Mouse (Mus musculus) testis, adult 2 months (tissue): ENCODE results near the gene Dnajb14. TPM values are rescaled to one million over a fixed set of nuclear protein-coding genes. Genes with fewer than 3 reads are reported as not detected.
A peak's percentile ranks its signal among the peaks of the same experiment; 100 is the strongest.

Experiments
- H3K27ac ChIP-seq: fragments of 200-500 bp; 2 replicates; pipeline ENCODE4 v1.5.1; 2012; ENCODE audit warnings: low read depth, low read length; ENCODE audit not compliant: control insufficient read depth, insufficient read depth
- H3K27me3 ChIP-seq: fragments of 200-500 bp; 2 replicates; pipeline ENCODE4 v1.6.1; 2012; ENCODE audit warnings: mild to moderate bottlenecking, low read length, moderate library complexity; ENCODE audit not compliant: control insufficient read depth, insufficient read depth
- H3K36me3 ChIP-seq: fragments of 200-500 bp; 2 replicates; pipeline ENCODE4 v1.6.1; 2012; ENCODE audit warnings: mild to moderate bottlenecking, low read length; ENCODE audit not compliant: control insufficient read depth, insufficient read depth
- H3K4me1 ChIP-seq: fragments of 200-500 bp; 2 replicates; pipeline ENCODE4 v1.6.1; 2012; ENCODE audit warnings: low read length; ENCODE audit not compliant: control insufficient read depth, insufficient read depth
- H3K4me3 ChIP-seq: fragments of 200-500 bp; 2 replicates; pipeline ENCODE4 v1.5.1; 2012; ENCODE audit warnings: low read depth, mild to moderate bottlenecking, low read length, moderate library complexity, mixed read lengths; ENCODE audit not compliant: control insufficient read depth
- CTCF ChIP-seq: fragments of 200-500 bp; IDR thresholded peaks from 2 replicates; pipeline ENCODE4 v1.5.1; 2012; ENCODE audit warnings: low read depth, mild to moderate bottlenecking, inconsistent platforms, low read length, moderate library complexity; ENCODE audit not compliant: control insufficient read depth, insufficient read depth, insufficient replicate concordance
- POLR2A ChIP-seq: fragments of 200-500 bp; IDR thresholded peaks from 2 replicates; pipeline ENCODE4 v1.6.1; 2012; ENCODE audit warnings: low read depth, mild to moderate bottlenecking, inconsistent platforms, low read length, moderate library complexity; ENCODE audit not compliant: control insufficient read depth
- polyA plus RNA-seq: library from polyadenylated mRNA; depleted of rRNA; stranded (reverse); fragments of >200 nt; gene quantifications from 2 replicates; pipeline ENCODE4 v1.2.3, GENCODE M21; 2012

Gene Dnajb14
- polyA plus RNA-seq, 1 experiment: 76.7 TPM

DNA sequence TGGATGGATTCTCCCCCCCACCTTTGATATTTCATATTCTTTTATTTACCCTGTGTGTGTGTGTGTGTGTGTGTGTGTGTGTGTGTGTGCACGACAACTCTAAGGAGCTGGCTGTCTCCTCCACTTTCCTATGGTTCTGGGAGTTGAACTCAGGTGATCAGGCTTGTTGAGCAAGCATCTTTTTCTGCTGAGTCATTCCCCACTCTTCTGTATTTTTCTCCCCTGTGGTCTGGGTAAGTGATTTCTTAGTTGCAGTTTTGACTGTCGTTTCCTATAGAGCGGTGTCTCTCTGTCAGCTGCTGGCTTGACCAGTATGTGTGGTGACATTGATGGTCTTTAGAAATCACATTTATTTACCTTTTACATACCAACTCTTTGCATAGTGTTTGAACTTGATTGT is 11.8 kb downstream of the Dnajb14 start:
- Histone ChIP-seq H3K4me3 (peak overlapping the region; percentile 10; the same call in 1 of the 2 replicates), H3K4me1 (no peaks in the 10 kb centered on the region), H3K27ac (no peak overlapping the region), H3K36me3 (no peaks in the 10 kb centered on the region), H3K27me3 (no peaks in the 10 kb centered on the region)
- TF ChIP-seq CTCF (no peak), POLR2A (no peak)

DNA sequence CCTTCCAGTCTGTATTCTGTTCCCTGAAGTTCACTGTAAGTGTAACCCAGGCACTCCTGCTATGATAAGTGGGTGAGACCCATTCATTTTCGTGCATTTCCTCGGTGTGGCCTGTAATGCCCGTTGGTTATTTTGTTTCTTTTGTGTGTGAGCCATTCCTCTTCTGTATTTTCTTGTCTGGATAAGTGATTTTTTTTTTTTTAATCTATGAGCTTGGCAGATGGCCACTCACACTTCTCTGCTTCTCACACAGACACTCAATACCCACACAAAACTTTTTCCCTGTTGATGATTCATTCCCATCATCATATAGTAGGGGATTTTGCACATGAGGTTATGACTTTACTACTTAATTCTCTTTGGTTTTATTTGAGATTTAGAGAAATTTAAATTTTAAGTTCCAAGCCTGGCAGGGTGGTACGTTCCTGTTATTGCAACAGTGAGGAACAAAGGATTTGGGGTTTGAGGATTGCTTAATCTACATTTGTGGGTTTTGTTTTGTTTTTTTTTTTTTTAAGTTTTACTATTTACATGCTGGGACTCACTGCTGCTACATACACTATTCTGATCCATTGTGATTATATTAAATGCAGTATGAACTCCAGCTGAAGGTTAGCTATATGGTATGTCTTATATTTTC is 12.8 kb downstream of the Dnajb14 start:
- H3K4me1 ChIP-seq: no peaks in the 10 kb centered on the region
- no peaks in the 10 kb centered on the region for H3K36me3 ChIP-seq
- TF ChIP-seq POLR2A: no peak
- no peak for TF ChIP-seq CTCF
- H3K27ac ChIP-seq: peak overlapping the region; percentile 44
- peak overlapping the region; percentile 15; the same call in 1 of the 2 replicates for H3K4me3 ChIP-seq
- no peaks in the 10 kb centered on the region for H3K27me3 ChIP-seq

DNA sequence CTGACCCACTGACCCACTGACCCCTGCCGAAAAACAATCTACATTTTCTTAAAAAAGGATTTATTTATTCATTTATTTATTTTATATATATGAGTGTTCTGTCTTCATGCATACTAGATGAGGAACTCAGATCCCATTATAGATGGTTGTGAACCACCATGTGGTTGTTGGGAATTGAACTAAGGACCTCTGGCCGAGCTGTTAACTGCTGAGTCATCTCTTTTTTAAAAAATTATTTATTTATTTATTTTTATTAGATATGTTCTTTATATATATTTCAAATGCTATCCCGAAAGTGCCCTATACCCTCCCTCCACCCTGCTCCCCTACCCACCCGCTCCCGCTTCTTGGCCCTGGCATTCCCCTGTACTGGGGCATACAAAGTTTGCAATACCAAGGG is 13.6 kb downstream of the Dnajb14 start:
- Histone ChIP-seq H3K27me3 (no peaks in the 10 kb centered on the region), H3K4me3 (no peak overlapping the region), H3K36me3 (no peaks in the 10 kb centered on the region), H3K4me1 (no peaks in the 10 kb centered on the region), H3K27ac (no peak overlapping the region)
- TF ChIP-seq POLR2A (no peak), CTCF (no peak)

DNA sequence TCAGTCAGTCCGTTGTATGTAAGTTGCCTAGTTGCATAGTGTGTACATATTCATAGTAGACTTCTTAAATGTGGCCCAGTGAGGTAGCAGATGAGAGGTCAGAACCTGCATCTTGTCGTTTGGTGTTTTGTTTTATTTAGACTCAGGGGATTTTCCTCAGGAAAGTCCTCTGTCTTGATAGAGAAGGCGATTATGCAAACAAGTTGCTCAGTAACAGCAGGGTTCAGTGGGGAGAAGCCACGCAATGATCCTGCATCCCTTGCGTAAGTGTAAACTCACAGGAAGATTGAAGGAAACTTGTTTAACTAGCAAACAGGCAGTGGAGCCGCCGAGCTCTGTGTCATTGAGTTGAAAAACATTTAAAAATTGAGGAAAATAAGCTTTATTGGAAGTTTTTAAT is 20.5 kb downstream of the Dnajb14 start:
- TF ChIP-seq CTCF (no peak), POLR2A (no peak)
- no peak overlapping the region for H3K27ac ChIP-seq
- no peaks in the 10 kb centered on the region for H3K36me3 ChIP-seq
- H3K27me3 ChIP-seq: no peaks in the 10 kb centered on the region
- no peaks in the 10 kb centered on the region for H3K4me1 ChIP-seq
- no peak overlapping the region for H3K4me3 ChIP-seq

DNA sequence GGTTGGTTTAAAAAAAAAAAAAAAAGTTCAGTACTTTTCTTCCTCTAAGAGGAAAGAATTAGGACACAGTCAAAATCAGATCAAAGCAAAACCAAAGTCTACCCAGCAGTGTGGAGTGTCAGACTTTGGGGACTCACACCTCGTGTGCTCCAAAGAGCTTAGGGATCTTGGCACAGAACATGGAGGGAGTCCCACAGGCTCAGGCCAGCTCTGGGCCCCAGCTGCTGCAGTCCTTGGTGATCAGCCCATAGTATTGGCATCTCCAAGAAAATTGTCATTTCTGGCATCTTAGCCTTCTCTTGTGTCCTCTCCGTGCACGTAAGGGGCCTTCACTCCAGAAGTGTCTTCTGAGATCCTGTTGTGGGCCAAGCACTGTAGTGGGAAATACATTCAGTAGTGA is 23.6 kb downstream of the Dnajb14 start:
- H3K27ac ChIP-seq: no peak overlapping the region
- H3K4me3 ChIP-seq: no peak overlapping the region
- no peak for TF ChIP-seq POLR2A
- no peak for TF ChIP-seq CTCF
- H3K4me1 ChIP-seq: no peaks in the 10 kb centered on the region
- H3K27me3 ChIP-seq: no peaks in the 10 kb centered on the region
- H3K36me3 ChIP-seq: no peaks in the 10 kb centered on the region; the same call in 1 of the 2 replicates

DNA sequence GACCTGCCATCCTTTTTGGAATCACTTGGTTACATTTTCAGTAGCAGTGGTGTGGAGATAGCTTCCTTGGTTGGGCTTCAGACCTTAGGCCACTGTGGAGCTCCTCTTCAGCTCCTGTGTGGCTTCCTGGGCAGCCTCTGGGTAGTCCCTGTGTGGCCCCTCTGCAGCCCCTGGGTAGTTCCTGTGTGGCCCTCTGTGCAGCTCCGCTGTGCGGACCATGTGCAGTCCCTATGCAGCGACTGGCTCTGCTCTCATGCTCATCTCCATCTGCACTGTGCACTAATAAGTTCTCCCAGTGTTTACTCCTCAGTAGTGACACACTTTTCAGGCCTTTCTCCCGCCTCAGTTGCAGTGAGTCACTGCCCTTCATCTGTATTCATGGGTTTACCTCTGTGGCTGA is 24.6 kb downstream of the Dnajb14 start:
- no peak overlapping the region for H3K27ac ChIP-seq
- TF ChIP-seq CTCF: no peak
- no peak overlapping the region for H3K4me3 ChIP-seq
- H3K36me3 ChIP-seq: no peaks in the 10 kb centered on the region; the same call in 1 of the 2 replicates
- no peaks in the 10 kb centered on the region for H3K4me1 ChIP-seq
- no peaks in the 10 kb centered on the region for H3K27me3 ChIP-seq

DNA sequence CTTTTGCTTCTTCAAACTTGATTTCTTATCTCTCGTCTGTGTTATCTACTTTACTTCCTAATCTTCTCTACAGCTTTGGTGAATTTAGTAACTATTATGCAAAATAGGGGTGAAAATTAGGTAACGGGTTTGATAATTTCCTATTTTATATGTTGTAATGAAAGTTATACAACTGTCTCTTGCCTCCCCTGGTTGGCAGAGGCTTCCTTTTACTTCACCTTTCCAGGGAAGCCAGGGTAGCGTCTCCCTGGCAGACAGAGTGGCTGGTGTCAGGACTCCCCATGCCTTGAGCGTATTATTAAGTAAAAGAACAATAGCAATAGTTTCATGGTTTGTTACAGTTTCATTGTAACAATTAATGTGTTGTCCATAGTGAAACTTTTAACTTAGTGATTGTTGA is 26.3 kb downstream of the Dnajb14 start:
- H3K4me1 ChIP-seq: no peaks in the 10 kb centered on the region
- H3K27me3 ChIP-seq: no peaks in the 10 kb centered on the region
- H3K4me3 ChIP-seq: no peak overlapping the region
- H3K27ac ChIP-seq: no peak overlapping the region
- H3K36me3 ChIP-seq: no peaks in the 10 kb centered on the region; the same call in 1 of the 2 replicates
- TF ChIP-seq CTCF (no peak), POLR2A (no peak)

DNA sequence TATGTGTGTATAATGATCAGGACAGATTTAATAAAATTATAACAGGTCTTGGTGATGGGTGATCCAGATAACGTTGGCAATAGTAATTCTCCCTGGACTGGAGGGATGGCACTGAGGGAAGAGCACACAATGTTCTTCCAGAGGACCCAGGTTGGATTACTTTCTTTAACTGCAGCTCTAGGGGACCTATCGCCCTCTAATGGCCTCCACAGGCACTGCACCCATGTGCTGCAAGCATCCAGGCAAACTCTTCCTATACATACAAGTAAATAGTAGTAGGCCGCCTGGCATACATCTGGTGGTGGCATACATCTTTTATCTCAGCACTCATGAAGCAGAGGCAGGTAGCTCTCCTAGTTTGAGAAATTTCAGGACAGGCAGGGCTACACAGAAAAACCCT is 27.7 kb downstream of the Dnajb14 start:
- no peaks in the 10 kb centered on the region for H3K27me3 ChIP-seq
- no peaks in the 10 kb centered on the region for H3K4me1 ChIP-seq
- no peaks in the 10 kb centered on the region; the same call in 1 of the 2 replicates for H3K36me3 ChIP-seq
- no peak overlapping the region for H3K27ac ChIP-seq
- TF ChIP-seq CTCF: peak; percentile 64; the same call in 1 of the 2 replicates
- TF ChIP-seq POLR2A: no peak
- H3K4me3 ChIP-seq: no peak overlapping the region
